ENCODE assay signal across 8 mouse cellular contexts in genomic region chr2:174932137-174933012, GRCm38 (mm10).
DNase-seq lines count a peak whose midpoint lies in the region; ATAC-seq lines count a peak whose summit lies in the region.

No protein-coding gene starts in this region.

- peak; percentile 91 for DNase-seq in ZHBTc4 (ENCODE audit: low read depth, low spot score)
- DNase-seq in cerebellum, postnatal 36 days = peak; percentile 79 to 89
- peak; percentile 90 to 97 for DNase-seq in frontal cortex, postnatal 36 days (ENCODE audit: low spot score in 2 of 2)
- DNase-seq in hindlimb bud, embryonic 11.5 days (ENCODE audit: extremely low spot score, low read depth, low spot score) = peak; percentile 61
- peak; percentile 79 to 90 for DNase-seq in left cerebral cortex, adult 18-20 months (ENCODE audit: low spot score in 2 of 2)
- peak; percentile 91 to 98 for DNase-seq in right cerebral cortex, adult 2 months (ENCODE audit: low spot score in 2 of 2)
- peak; percentile 61 for DNase-seq in urinary bladder, adult 2 months (ENCODE audit: low spot score)

- ATAC-seq in megakaryocyte, adult 5-6 weeks (ENCODE audit: poor library complexity, severe bottlenecking) = peak; percentile 97

Comparison
In these comparisons a context has a peak if more than half of its experiments do, and no peak if none do; other contexts are left out.
1. Peak in every context shown above with its lines: DNase-seq and ATAC-seq.